16 mouse cellular contexts compared by ENCODE assay signal in the genomic region with DNA sequence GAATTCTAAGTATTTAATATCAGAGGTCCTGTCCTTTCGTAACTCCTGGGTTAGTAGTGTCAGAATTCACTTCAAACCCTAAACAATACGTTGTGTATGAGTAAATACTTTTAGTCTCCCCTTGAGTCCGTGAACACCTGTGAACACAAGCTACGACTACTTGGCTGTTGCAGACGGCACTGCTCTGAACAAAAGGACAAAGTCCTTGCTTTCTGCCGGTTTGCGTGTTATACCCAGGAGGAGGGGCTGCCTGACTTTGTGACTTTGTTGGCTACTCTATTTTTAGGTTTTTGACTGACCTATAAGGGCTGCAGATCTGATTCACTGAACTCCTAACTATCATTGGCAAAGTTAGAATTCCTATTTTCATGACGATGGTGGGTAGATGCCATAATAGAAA. TPM values are rescaled to one million over a fixed set of nuclear protein-coding genes. Genes with fewer than 3 reads are reported as not detected.
DNase-seq lines count a peak whose midpoint lies in the region; ATAC-seq and TF ChIP-seq lines count a peak whose summit lies in the region.
"Had no signal": no experiment of that assay in that cellular context is flagged by ENCODE, and none has a peak within 500 bp of the region (broad histone marks: within the 10 kb centered on the region; RNA-seq: fewer than 3 reads in every experiment).

No protein-coding gene starts in this region.

- 58% methylated on average over 8 of the region's 8 CpGs for WGBS in heart, postnatal 0 days
- 69% methylated on average over 8 of the region's 8 CpGs for WGBS in intestine, embryonic 15.5 days
- WGBS in liver, embryonic 16.5 days (ENCODE audit: insufficient replicate concordance) = 77% methylated on average over 8 of the region's 8 CpGs

- no peak overlapping the region for H3K4me3 ChIP-seq in heart, postnatal 0 days (ENCODE audit: low read depth, low read length)
- H3K4me3 ChIP-seq in intestine, embryonic 15.5 days (replicated peaks) = no peak overlapping the region
- no peak overlapping the region for H3K4me3 ChIP-seq in liver, embryonic 16.5 days (ENCODE audit: low read depth, low read length)
- H3K4me3 ChIP-seq: limb, embryonic 12.5 days had no signal

- H3K36me3 ChIP-seq in heart, postnatal 0 days (replicated peaks; ENCODE audit: control insufficient read depth, insufficient read depth, low read length) = peaks cover 48% of the 10 kb centered on the region
- peaks cover 9% of the 10 kb centered on the region; the same call in 1 of the 2 replicates for H3K36me3 ChIP-seq in intestine, embryonic 15.5 days
- peaks cover 9% of the 10 kb centered on the region for H3K36me3 ChIP-seq in liver, embryonic 16.5 days (ENCODE audit: control insufficient read depth, insufficient read depth)

- H3K27ac ChIP-seq in heart, postnatal 0 days (ENCODE audit: low read depth) = no peak overlapping the region
- peak overlapping the region; percentile 56; the same call in 1 of the 2 replicates for H3K27ac ChIP-seq in intestine, embryonic 15.5 days
- H3K27ac ChIP-seq in liver, embryonic 16.5 days (ENCODE audit: low read length) = peak overlapping the region; percentile 37; the same call in 1 of the 2 replicates
- H3K27ac ChIP-seq: heart, embryonic 10.5 days; limb, embryonic 12.5 days had no signal

- peaks cover 13% of the 10 kb centered on the region for H3K4me1 ChIP-seq in heart, postnatal 0 days (ENCODE audit: control insufficient read depth, insufficient read depth)
- 0 out of 2 replicates have a peak, but pooled peaks cover 15% of the 10 kb centered on the region for H3K4me1 ChIP-seq in intestine, embryonic 15.5 days (replicated peaks)
- peaks cover 10% of the 10 kb centered on the region for H3K4me1 ChIP-seq in liver, embryonic 16.5 days (ENCODE audit: control insufficient read depth, low read depth, low read length)

- H3K4me2 ChIP-seq in heart, postnatal 0 days (ENCODE audit: low read depth, low read length) = peak overlapping the region; percentile 64; the same call in 1 of the 2 replicates
- peak overlapping the region; percentile 62 for H3K4me2 ChIP-seq in intestine, embryonic 15.5 days (replicated peaks)
- H3K4me2 ChIP-seq in liver, embryonic 16.5 days (ENCODE audit: low read depth, low read length) = peak overlapping the region; percentile 46

- TF ChIP-seq CTCF in heart, postnatal 0 days (IDR thresholded peaks at IDR 0.05; ENCODE audit: low read depth) = no peak

- no peak for TF ChIP-seq EP300 in heart, postnatal 0 days (IDR thresholded peaks at IDR 0.05; ENCODE audit: low read depth)

- DNase-seq in heart, postnatal 0 days (ENCODE audit: low spot score) = no peak
- DNase-seq in heart, adult 18-20 months = no peak
- DNase-seq in ES-CJ7 (ENCODE audit: low read depth, low spot score) = peak; percentile 21
- DNase-seq in thymus, postnatal 36 days = no peak
- DNase-seq in right cerebral cortex, postnatal 36 days (ENCODE audit: low spot score in 2 of 2) = no peak
- no peak for DNase-seq in cerebellum, adult 9-11 months
- DNase-seq: cerebellum, adult 2 months; embryo, embryonic 11 days; layer of hippocampus, postnatal 36 days; right cerebral cortex, adult 18-20 months; thymus, postnatal 25 days had no signal

- ATAC-seq in heart, postnatal 0 days (ENCODE audit: insufficient read depth, low read depth) = no peak
- no peak for ATAC-seq in intestine, embryonic 15.5 days
- ATAC-seq in liver, embryonic 16.5 days (ENCODE audit: low read depth) = no peak
- ATAC-seq: inflammation-experienced regulatory T-cells, adult 6 months had no signal

- no peaks in the 10 kb centered on the region for H3K27me3 ChIP-seq in heart, postnatal 0 days (ENCODE audit: control insufficient read depth, insufficient read depth, low read length)
- no peaks in the 10 kb centered on the region for H3K27me3 ChIP-seq in intestine, embryonic 15.5 days (replicated peaks)
- H3K27me3 ChIP-seq in liver, embryonic 16.5 days (ENCODE audit: control insufficient read depth, insufficient read depth, low read depth, low read length) = no peaks in the 10 kb centered on the region
- H3K27me3 ChIP-seq: limb, embryonic 12.5 days had no signal

- H3K9me3 ChIP-seq in heart, postnatal 0 days (replicated peaks; ENCODE audit: control insufficient read depth, low read length) = no peaks in the 10 kb centered on the region
- no peaks in the 10 kb centered on the region for H3K9me3 ChIP-seq in intestine, embryonic 15.5 days
- H3K9me3 ChIP-seq in liver, embryonic 16.5 days (replicated peaks; ENCODE audit: control insufficient read depth, low read length) = no peaks in the 10 kb centered on the region
- H3K9me3 ChIP-seq: heart, embryonic 10.5 days; limb, embryonic 12.5 days had no signal

- no peak overlapping the region for H3K9ac ChIP-seq in heart, postnatal 0 days (replicated peaks; ENCODE audit: low read depth, low read length)
- H3K9ac ChIP-seq in intestine, embryonic 15.5 days = no peak overlapping the region
- H3K9ac ChIP-seq in liver, embryonic 16.5 days (ENCODE audit: low read depth, low read length) = no peak overlapping the region
- H3K9ac ChIP-seq: limb, embryonic 12.5 days had no signal

RNA-seq across cellular contexts. Expression of a gene that starts 2.3 kb away (rescaled TPM):
- 38.3 and 39.3 TPM in 2 replicates for total RNA-seq in heart, postnatal 0 days (2014; rRNA removed; ENCODE audit: low replicate concordance)
- 9.5 and 13.6 TPM in 2 replicates for polyA plus RNA-seq in heart, postnatal 0 days (2015; fragmentation: Nextera tagmentation; extraction: Ambion mirVana)
- 10 to 100 TPM; 24.0 to 31.6 TPM for total RNA-seq in heart, adult 18-20 months (2021)
- 15.1 and 15.5 TPM in 2 replicates for polyA plus RNA-seq in intestine, embryonic 15.5 days (2015; fragmentation: Nextera tagmentation; extraction: Ambion mirVana)
- polyA plus RNA-seq in liver, embryonic 16.5 days (2015; fragmentation: Nextera tagmentation; extraction: Ambion mirVana) = 8.1 and 8.2 TPM in 2 replicates

RNA-seq across cellular contexts. Expression of a gene that starts 32.2 kb away (rescaled TPM):
- total RNA-seq in heart, postnatal 0 days (2014; rRNA removed; ENCODE audit: low replicate concordance) = 2.0 and 3.2 TPM in 2 replicates
- 5.4 and 5.5 TPM in 2 replicates for polyA plus RNA-seq in heart, postnatal 0 days (2015; fragmentation: Nextera tagmentation; extraction: Ambion mirVana)
- total RNA-seq in heart, adult 18-20 months (2021) = 1 to 10 TPM; 4.3 to 6.8 TPM
- polyA plus RNA-seq in intestine, embryonic 15.5 days (2015; fragmentation: Nextera tagmentation; extraction: Ambion mirVana) = 6.6 and 7.8 TPM in 2 replicates
- 1.3 and 1.5 TPM in 2 replicates for polyA plus RNA-seq in liver, embryonic 16.5 days (2015; fragmentation: Nextera tagmentation; extraction: Ambion mirVana)
